Mouse (Mus musculus): ENCODE results near the gene Olfr13. TPM values are rescaled to one million over a fixed set of nuclear protein-coding genes. Genes with fewer than 3 reads are reported as not detected.
"Not testable (repeated sequence)": the region's sequence is repeated elsewhere in the genome, so short reads cannot be mapped to it uniquely, and the experiment has no call there.

Gene Olfr13
- polyA plus RNA-seq, 1 experiment from 2014 or later: not detected

GRCm38 (mm10) chr6:43198094-43198493, 26.2 kb downstream of the Olfr13 start:
- no peak for ATAC-seq (replicated peaks; ENCODE audit: insufficient number of reproducible peaks, low FRiP score, low TSS enrichment)
- no peak overlapping the region for H3K27ac ChIP-seq (ENCODE audit: low read depth, low read length)
- H3K4me3 ChIP-seq (ENCODE audit: low read depth, low read length): no peak overlapping the region
- no peaks in the 10 kb centered on the region for H3K36me3 ChIP-seq (ENCODE audit: control insufficient read depth, insufficient read depth, low read length)
- no peak overlapping the region for H3K4me2 ChIP-seq
- no peaks in the 10 kb centered on the region for H3K27me3 ChIP-seq (ENCODE audit: control insufficient read depth, insufficient read depth, low read length)
- no peaks in the 10 kb centered on the region for H3K4me1 ChIP-seq (ENCODE audit: control insufficient read depth, insufficient read depth, low read length)
- H3K9me3 ChIP-seq (replicated peaks; ENCODE audit: control insufficient read depth, low read length): no peaks in the 10 kb centered on the region
- 57% methylated on average over 3 of the region's 3 CpGs for WGBS (ENCODE audit: insufficient replicate concordance)
- no peak overlapping the region for H3K9ac ChIP-seq (ENCODE audit: low read depth, low read length)

GRCm38 (mm10) chr6:43202786-43203185, 30.8 kb downstream of the Olfr13 start:
- no peak overlapping the region for H3K27ac ChIP-seq (ENCODE audit: low read depth, low read length)
- no peak overlapping the region for H3K4me2 ChIP-seq
- no peaks in the 10 kb centered on the region for H3K36me3 ChIP-seq (ENCODE audit: control insufficient read depth, insufficient read depth, low read length)
- no peaks in the 10 kb centered on the region for H3K4me1 ChIP-seq (ENCODE audit: control insufficient read depth, insufficient read depth, low read length)
- H3K4me3 ChIP-seq (ENCODE audit: low read depth, low read length): no peak overlapping the region
- no peaks in the 10 kb centered on the region for H3K9me3 ChIP-seq (replicated peaks; ENCODE audit: control insufficient read depth, low read length)
- ATAC-seq (replicated peaks; ENCODE audit: insufficient number of reproducible peaks, low FRiP score, low TSS enrichment): no peak
- no peak overlapping the region for H3K9ac ChIP-seq (ENCODE audit: low read depth, low read length)
- no peaks in the 10 kb centered on the region for H3K27me3 ChIP-seq (ENCODE audit: control insufficient read depth, insufficient read depth, low read length)

- Histone ChIP-seq H3K4me1 (ENCODE audit: control insufficient read depth, insufficient read depth, low read length) (no peaks in the 10 kb centered on the region), H3K4me2 (no peak overlapping the region), H3K9ac (ENCODE audit: low read depth, low read length) (no peak overlapping the region), H3K9me3 (replicated peaks; ENCODE audit: control insufficient read depth, low read length) (no peaks in the 10 kb centered on the region), H3K4me3 (ENCODE audit: low read depth, low read length) (no peak overlapping the region), H3K27me3 (ENCODE audit: control insufficient read depth, insufficient read depth, low read length) (no peaks in the 10 kb centered on the region), H3K27ac (ENCODE audit: low read depth, low read length) (no peak overlapping the region), H3K36me3 (ENCODE audit: control insufficient read depth, insufficient read depth, low read length) (no peaks in the 10 kb centered on the region)
- no peak for ATAC-seq (replicated peaks; ENCODE audit: insufficient number of reproducible peaks, low FRiP score, low TSS enrichment)
- WGBS (ENCODE audit: insufficient replicate concordance): 49% methylated on average over 2 of the region's 2 CpGs
Measured at GRCm38 (mm10) chr6:43205355-43205754, 33.4 kb downstream of the Olfr13 start.

GRCm38 (mm10) chr6:43212873-43213272, 40.9 kb downstream of the Olfr13 start, which contains the start of gene Olfr434:
Olfr434 (plus strand) TSS chr6:43213021.
- H3K27ac ChIP-seq (ENCODE audit: low read depth, low read length); H3K9ac ChIP-seq (ENCODE audit: low read depth, low read length); H3K9me3 ChIP-seq (replicated peaks; ENCODE audit: control insufficient read depth, low read length); H3K27me3 ChIP-seq (ENCODE audit: control insufficient read depth, insufficient read depth, low read length); H3K4me3 ChIP-seq (ENCODE audit: low read depth, low read length); H3K4me2 ChIP-seq; H3K36me3 ChIP-seq (ENCODE audit: control insufficient read depth, insufficient read depth, low read length); H3K4me1 ChIP-seq (ENCODE audit: control insufficient read depth, insufficient read depth, low read length); ATAC-seq (replicated peaks; ENCODE audit: insufficient number of reproducible peaks, low FRiP score, low TSS enrichment): not testable (repeated sequence)

Other genes starting within 250 kb of the Olfr13 start
- not detected in 2 replicates for gene Olfr444, start 223.1 kb upstream of the Olfr13 start, polyA plus RNA-seq (2014; fragmentation: Nextera tagmentation; extraction: Ambion mirVana)
- gene Olfr441, start 65.8 kb upstream of the Olfr13 start, polyA plus RNA-seq (2014; fragmentation: Nextera tagmentation; extraction: Ambion mirVana): not detected in 2 replicates
- gene Olfr237-ps1, start 25.6 kb upstream of the Olfr13 start, polyA plus RNA-seq (2014; fragmentation: Nextera tagmentation; extraction: Ambion mirVana): not detected in 2 replicates
- gene Olfr437, start 8.9 kb upstream of the Olfr13 start, polyA plus RNA-seq (2014; fragmentation: Nextera tagmentation; extraction: Ambion mirVana): not detected in 2 replicates
- not detected in 2 replicates for gene Olfr435, start 25.0 kb downstream of the Olfr13 start, polyA plus RNA-seq (2014; fragmentation: Nextera tagmentation; extraction: Ambion mirVana)
- not detected in 2 replicates for gene Olfr434, start 40.9 kb downstream of the Olfr13 start, polyA plus RNA-seq (2014; fragmentation: Nextera tagmentation; extraction: Ambion mirVana)
- gene Olfr47, start 59.4 kb downstream of the Olfr13 start, polyA plus RNA-seq (2014; fragmentation: Nextera tagmentation; extraction: Ambion mirVana): not detected in 2 replicates
- gene Arhgef5, start 93.4 kb downstream of the Olfr13 start, polyA plus RNA-seq (2014; fragmentation: Nextera tagmentation; extraction: Ambion mirVana): 5.1 and 7.5 TPM in 2 replicates
- gene Nobox, start 137.4 kb downstream of the Olfr13 start, polyA plus RNA-seq (2014; fragmentation: Nextera tagmentation; extraction: Ambion mirVana): not detected in 2 replicates

Data from heart, embryonic 11.5 days (tissue).